Mouse (Mus musculus) MEL (cell line): ENCODE measurements around the gene Tgif1. TPM values are rescaled to one million over a fixed set of nuclear protein-coding genes. Genes with fewer than 3 reads are reported as not detected.

Experiments
- DNase-seq: peaks from one replicate; pipeline ENCODE4 v3.0.0; 2011; ENCODE audit warnings: low read depth, low spot score
- H3K27ac ChIP-seq: 2 replicates; pipeline ENCODE4 v1.5.1; 2012; ENCODE audit warnings: low read depth, mild to moderate bottlenecking, control low read depth, low read length, moderate library complexity; ENCODE audit not compliant: control insufficient read depth
- H3K27me3 ChIP-seq, 2 experiments: fragments of 150-350 bp in 1 of 2; sonication (generic) in 1 of 2; 2 replicates each; pipeline ENCODE4 v1.6.1; 2012; ENCODE audit warnings: low read length in 2 of 2, mild to moderate bottlenecking in 2 of 2, improper control_type of control experiment in 1 of 2, moderate library complexity in 1 of 2; ENCODE audit not compliant: insufficient read depth in 2 of 2, control insufficient read depth in 1 of 2
- H3K36me3 ChIP-seq, 2 experiments: 2 replicates each; pipeline ENCODE4 v1.6.1; 2012 to 2014; ENCODE audit warnings: low read length in 2 of 2, improper control_type of control experiment in 1 of 2, inconsistent platforms in 1 of 2, mild to moderate bottlenecking in 1 of 2; ENCODE audit not compliant: insufficient read depth in 2 of 2, control insufficient read depth in 1 of 2
- H3K4me1 ChIP-seq, 2 experiments: fragments of 150-350 bp in 1 of 2; sonication (generic) in 1 of 2; 2 replicates each; pipeline ENCODE4 v1.6.1; 2012; ENCODE audit warnings: low read length in 2 of 2, improper control_type of control experiment in 1 of 2, mild to moderate bottlenecking in 1 of 2; ENCODE audit not compliant: insufficient read depth in 2 of 2, control insufficient read depth in 1 of 2
- H3K4me3 ChIP-seq, 2 experiments: fragments of 150-350 bp in 1 of 2; sonication (generic) in 1 of 2; 2 replicates each; pipeline ENCODE4 v1.5.1; 2012; ENCODE audit warnings: low read depth in 2 of 2, low read length in 2 of 2, mild to moderate bottlenecking in 2 of 2, moderate library complexity in 2 of 2, control low read depth in 1 of 2, improper control_type of control experiment in 1 of 2; ENCODE audit not compliant: control insufficient read depth in 1 of 2, insufficient read depth in 1 of 2
- H3K79me2 ChIP-seq: 2 replicates; pipeline ENCODE4 v1.6.1; 2012; ENCODE audit warnings: mild to moderate bottlenecking, low read length, moderate library complexity; ENCODE audit not compliant: control insufficient read depth, poor library complexity, insufficient read depth
- H3K9ac ChIP-seq: 2 replicates; pipeline ENCODE4 v1.6.1; 2012; ENCODE audit warnings: low read depth, mild to moderate bottlenecking, control low read depth, low read length, moderate library complexity; ENCODE audit not compliant: control insufficient read depth, poor library complexity, severe bottlenecking
- H3K9me3 ChIP-seq: fragments of 150-350 bp; sonication (generic); replicated peaks from 2 replicates; pipeline ENCODE4 v1.6.1; 2012; ENCODE audit warnings: mild to moderate bottlenecking, low read length, improper control_type of control experiment, moderate library complexity; ENCODE audit not compliant: insufficient read depth
- BHLHE40 ChIP-seq: IDR thresholded peaks from 2 replicates; pipeline ENCODE4 v1.6.1; 2012; ENCODE audit warnings: low read depth, mild to moderate bottlenecking, inconsistent platforms, low read length, improper control_type of control experiment, borderline replicate concordance
- CHD1 ChIP-seq: IDR thresholded peaks from 2 replicates; pipeline ENCODE4 v1.6.1; 2012; ENCODE audit warnings: low read depth, mild to moderate bottlenecking, inconsistent platforms, low read length, improper control_type of control experiment
- CHD2 ChIP-seq: IDR thresholded peaks from 2 replicates; pipeline ENCODE4 v1.6.1; 2011; ENCODE audit warnings: low read length, improper control_type of control experiment
- CTCF ChIP-seq, 3 experiments: IDR thresholded peaks in 2 of 3; conservative IDR thresholded peaks in 1 of 3; 2 replicates each; pipeline ENCODE4 v1.5.1; 2011 to 2012; ENCODE audit warnings: low read length in 3 of 3, low read depth in 2 of 3, mild to moderate bottlenecking in 2 of 3, improper control_type of control experiment in 1 of 3, inconsistent platforms in 1 of 3, mixed read lengths in 1 of 3, moderate library complexity in 1 of 3; ENCODE audit not compliant: control insufficient read depth in 1 of 3, insufficient read depth in 1 of 3, poor library complexity in 1 of 3, severe bottlenecking in 1 of 3
- E2F4 ChIP-seq: IDR thresholded peaks from 2 replicates; pipeline ENCODE4 v1.6.1; 2011; ENCODE audit warnings: low read depth, low read length, improper control_type of control experiment, borderline replicate concordance
- ELF1 ChIP-seq: IDR thresholded peaks from 2 replicates; pipeline ENCODE4 v1.6.1; 2014; ENCODE audit warnings: low read depth, mild to moderate bottlenecking, inconsistent platforms, low read length, improper control_type of control experiment, moderate library complexity
- EP300 ChIP-seq, 2 experiments: IDR thresholded peaks; 2 replicates each; pipeline ENCODE4 v1.6.1; 2011; ENCODE audit warnings: improper control_type of control experiment in 2 of 2, low read length in 2 of 2, low read depth in 1 of 2, mild to moderate bottlenecking in 1 of 2
- ETS1 ChIP-seq: IDR thresholded peaks from 2 replicates; pipeline ENCODE4 v1.6.1; 2012; ENCODE audit warnings: low read depth, mild to moderate bottlenecking, inconsistent platforms, low read length, improper control_type of control experiment, moderate library complexity
- GATA1 ChIP-seq: IDR thresholded peaks from 2 replicates; pipeline ENCODE4 v1.6.1; 2011; ENCODE audit warnings: low read depth, low read length, improper control_type of control experiment
- HCFC1 ChIP-seq: IDR thresholded peaks from 2 replicates; pipeline ENCODE4 v1.6.1; 2012; ENCODE audit warnings: low read depth, mild to moderate bottlenecking, inconsistent platforms, low read length, improper control_type of control experiment, moderate library complexity
- JUND ChIP-seq: IDR thresholded peaks from 2 replicates; pipeline ENCODE4 v1.6.1; 2011; ENCODE audit warnings: low read depth, mild to moderate bottlenecking, improper control_type of control experiment, low read length
- KAT2A ChIP-seq: conservative IDR thresholded peaks from 2 replicates; pipeline ENCODE4 v1.6.1; 2012; ENCODE audit warnings: low read depth, low read length, improper control_type of control experiment, inconsistent platforms
- MAFK ChIP-seq: IDR thresholded peaks from 2 replicates; pipeline ENCODE4 v1.6.1; 2011; ENCODE audit warnings: low read depth, mild to moderate bottlenecking, low read length, improper control_type of control experiment, borderline replicate concordance
- MAX ChIP-seq: IDR thresholded peaks from 2 replicates; pipeline ENCODE4 v1.6.1; 2011; ENCODE audit warnings: low read length, improper control_type of control experiment
- MAZ ChIP-seq: IDR thresholded peaks from 2 replicates; pipeline ENCODE4 v1.6.1; 2012; ENCODE audit warnings: low read depth, mild to moderate bottlenecking, inconsistent platforms, low read length, improper control_type of control experiment
- MEF2A ChIP-seq: IDR thresholded peaks from 2 replicates; pipeline ENCODE4 v1.6.1; 2014; ENCODE audit warnings: low read depth, mild to moderate bottlenecking, inconsistent platforms, low read length, improper control_type of control experiment; ENCODE audit not compliant: poor library complexity, insufficient replicate concordance, severe bottlenecking; ENCODE audit errors: extremely low read depth
- MXI1 ChIP-seq: IDR thresholded peaks from 2 replicates; pipeline ENCODE4 v1.6.1; 2011; ENCODE audit warnings: mild to moderate bottlenecking, low read depth, low read length, improper control_type of control experiment
- MYB ChIP-seq: IDR thresholded peaks from 2 replicates; pipeline ENCODE4 v1.6.1; 2011; ENCODE audit warnings: mild to moderate bottlenecking, low read depth, low read length, improper control_type of control experiment
- MYC ChIP-seq: IDR thresholded peaks from 2 replicates; pipeline ENCODE4 v1.6.1; 2011; ENCODE audit warnings: low read depth, mild to moderate bottlenecking, low read length, improper control_type of control experiment, moderate library complexity
- NELFE ChIP-seq: IDR thresholded peaks from 2 replicates; pipeline ENCODE4 v1.6.1; 2011; ENCODE audit warnings: low read depth, low read length, improper control_type of control experiment
- NRF1 ChIP-seq: IDR thresholded peaks from 2 replicates; pipeline ENCODE4 v1.6.1; 2014; ENCODE audit warnings: low read depth, mild to moderate bottlenecking, inconsistent platforms, low read length, improper control_type of control experiment, moderate library complexity; ENCODE audit not compliant: poor library complexity, insufficient read depth, severe bottlenecking
- POLR2A ChIP-seq, 2 experiments: IDR thresholded peaks; 2 replicates each; pipeline ENCODE4 v1.6.1; 2011 to 2012; ENCODE audit warnings: low read length in 2 of 2, mild to moderate bottlenecking in 2 of 2, control low read depth in 1 of 2, improper control_type of control experiment in 1 of 2, low read depth in 1 of 2, moderate library complexity in 1 of 2; ENCODE audit not compliant: control insufficient read depth in 1 of 2, insufficient read depth in 1 of 2, poor library complexity in 1 of 2
- POLR2AphosphoS2 ChIP-seq: IDR thresholded peaks from 2 replicates; pipeline ENCODE4 v1.6.1; 2011; ENCODE audit warnings: low read length, improper control_type of control experiment
- POLR2AphosphoS5 ChIP-seq: IDR thresholded peaks from 2 replicates; pipeline ENCODE4 v1.6.1; 2012; ENCODE audit warnings: low read depth, borderline replicate concordance, mild to moderate bottlenecking, inconsistent platforms, low read length, moderate library complexity, mixed read lengths
- RAD21 ChIP-seq: IDR thresholded peaks from 2 replicates; pipeline ENCODE4 v1.6.1; 2011; ENCODE audit warnings: mild to moderate bottlenecking, low read depth, low read length, improper control_type of control experiment
- RCOR1 ChIP-seq: IDR thresholded peaks from 2 replicates; pipeline ENCODE4 v1.6.1; 2012; ENCODE audit warnings: low read depth, mild to moderate bottlenecking, inconsistent platforms, low read length, improper control_type of control experiment
- SIN3A ChIP-seq: IDR thresholded peaks from 2 replicates; pipeline ENCODE4 v1.6.1; 2012; ENCODE audit warnings: low read length, improper control_type of control experiment, inconsistent platforms
- SMC3 ChIP-seq: IDR thresholded peaks from 2 replicates; pipeline ENCODE4 v1.6.1; 2011; ENCODE audit warnings: low read depth, low read length, improper control_type of control experiment
- TAL1 ChIP-seq: IDR thresholded peaks from 2 replicates; pipeline ENCODE4 v1.6.1; 2012; ENCODE audit warnings: mild to moderate bottlenecking, inconsistent platforms, low read length, moderate library complexity, mixed read lengths
- TBP ChIP-seq: IDR thresholded peaks from 2 replicates; pipeline ENCODE4 v1.8.0; 2011; ENCODE audit warnings: low read depth, low read length, improper control_type of control experiment
- TCF12 ChIP-seq: IDR thresholded peaks from 2 replicates; pipeline ENCODE4 v1.6.1; 2014; ENCODE audit warnings: low read depth, mild to moderate bottlenecking, inconsistent platforms, low read length, improper control_type of control experiment, moderate library complexity
- UBTF ChIP-seq: IDR thresholded peaks from 2 replicates; pipeline ENCODE4 v1.6.1; 2012; ENCODE audit warnings: low read depth, mild to moderate bottlenecking, inconsistent platforms, low read length, improper control_type of control experiment, moderate library complexity, borderline replicate concordance; ENCODE audit not compliant: insufficient read depth
- USF1 ChIP-seq: IDR thresholded peaks from 2 replicates; pipeline ENCODE4 v1.6.1; 2014; ENCODE audit warnings: low read depth, mild to moderate bottlenecking, inconsistent platforms, low read length, improper control_type of control experiment, moderate library complexity
- USF2 ChIP-seq, 2 experiments: IDR thresholded peaks; 2 replicates each; pipeline ENCODE4 v1.6.1; 2011 to 2012; ENCODE audit warnings: improper control_type of control experiment in 2 of 2, low read length in 2 of 2, borderline replicate concordance in 1 of 2, inconsistent platforms in 1 of 2, low read depth in 1 of 2, mild to moderate bottlenecking in 1 of 2; ENCODE audit not compliant: insufficient read depth in 1 of 2
- ZC3H11A ChIP-seq: IDR thresholded peaks from 2 replicates; pipeline ENCODE4 v1.6.1; 2012; ENCODE audit warnings: low read depth, mild to moderate bottlenecking, inconsistent platforms, low read length, improper control_type of control experiment
- ZKSCAN1 ChIP-seq: IDR thresholded peaks from 2 replicates; pipeline ENCODE4 v1.6.1; 2012; ENCODE audit warnings: low read depth, mild to moderate bottlenecking, inconsistent platforms, low read length, improper control_type of control experiment, moderate library complexity
- ZMIZ1 ChIP-seq: IDR thresholded peaks from 2 replicates; pipeline ENCODE4 v1.6.1; 2012; ENCODE audit warnings: low read depth, mild to moderate bottlenecking, inconsistent platforms, low read length, improper control_type of control experiment, moderate library complexity
- ZNF384 ChIP-seq: IDR thresholded peaks from 2 replicates; pipeline ENCODE4 v1.6.1; 2012; ENCODE audit warnings: low read depth, mild to moderate bottlenecking, inconsistent platforms, low read length, improper control_type of control experiment
- polyA plus RNA-seq, 2 experiments: library from polyadenylated mRNA; stranded (reverse) in 1 of 2; unstranded in 1 of 2; fragments of >175 nt in 1 of 2; fragments of >200 nt in 1 of 2; gene quantifications; 2 replicates each; pipeline versions ENCODE4 v1.2.1 to v1.2.4; 2012; ENCODE audit warnings: low replicate concordance in 2 of 2, low read depth in 1 of 2; ENCODE audit not compliant: insufficient read length in 2 of 2, insufficient read depth in 1 of 2, missing spikeins in 1 of 2
- total RNA-seq: library from RNA; depleted of rRNA; stranded (reverse); fragments of 300-350 nt; gene quantifications from 2 replicates; pipeline ENCODE4 v1.2.3, GENCODE M21; 2012

Gene Tgif1
- total and polyA plus RNA-seq, 3 experiments: 9.1 to 29.5 TPM; not detected in 1

DNA sequence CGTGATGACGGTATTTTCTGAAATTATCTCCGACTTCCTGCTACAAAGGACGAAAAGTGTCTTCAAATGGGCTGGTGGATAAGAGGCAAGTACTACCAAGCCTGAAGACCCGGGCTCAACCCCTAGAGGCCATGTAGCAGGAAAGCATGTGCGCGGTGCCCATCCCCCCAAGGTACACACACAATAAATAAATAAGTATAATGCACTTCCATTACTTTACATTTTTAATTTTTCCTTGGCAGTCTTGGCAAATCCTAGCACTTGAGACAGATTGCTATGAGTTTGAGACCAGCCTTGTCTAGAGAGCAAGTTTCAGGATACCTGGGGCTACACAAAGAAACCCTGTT lies 20.4 kb upstream of the Tgif1 start:
- no peak for DNase-seq
- Histone ChIP-seq H3K27ac (peak overlapping the region; percentile 94), H3K27me3 (no peaks in the 10 kb centered on the region)
- TF ChIP-seq CHD1 (0 out of 2 replicates have a peak, but pooled peaks have one; percentile 50), POLR2AphosphoS5 (no peak), E2F4 (no peak), SIN3A (peak; percentile 4), UBTF (no peak), TAL1 (peak; percentile 17; the same call in 1 of the 2 replicates), NRF1 (no peak), POLR2AphosphoS2 (no peak), MAZ (no peak), RAD21 (no peak), RCOR1 (no peak), JUND (no peak), SMC3 (0 out of 2 replicates have a peak, but pooled peaks have one; percentile 11), TCF12 (no peak), ETS1 (no peak; the same call in 1 of the 2 replicates), ELF1 (no peak), MYC (peak; percentile 95), CTCF (IDR thresholded peaks at IDR 0.05 in 2 of 3, conservative IDR thresholded peaks at IDR 0.05 in 1 of 3; ENCODE audit: control insufficient read depth in 1 of 3, insufficient read depth in 1 of 3, low read depth in 2 of 3, low read length in 3 of 3, poor library complexity in 1 of 3, severe bottlenecking in 1 of 3) (no peak), POLR2A (IDR thresholded peaks at IDR 0.05; ENCODE audit: control insufficient read depth in 1 of 2, insufficient read depth in 1 of 2, low read depth in 1 of 2, low read length in 2 of 2, poor library complexity in 1 of 2) (no peak), ZC3H11A (no peak), ZNF384 (no peak), MXI1 (peak; percentile 74), HCFC1 (peak; percentile 5; the same call in 1 of the 2 replicates), ZMIZ1 (no peak), MAX (peak; percentile 81; the same call in 1 of the 2 replicates), USF2 (IDR thresholded peaks at IDR 0.05; ENCODE audit: borderline replicate concordance in 1 of 2, insufficient read depth in 1 of 2, low read depth in 1 of 2, low read length in 2 of 2) (no peak), BHLHE40 (no peak), USF1 (no peak), MEF2A (no peak), MYB (no peak), KAT2A (no peak), NELFE (no peak), TBP (no peak), MAFK (no peak), GATA1 (no peak), CHD2 (peak; percentile 68), ZKSCAN1 (no peak), EP300 (IDR thresholded peaks at IDR 0.05; ENCODE audit: low read depth in 1 of 2, low read length in 2 of 2) (peak in 1 of 2 experiments; percentile 69; a peak in 1 of 4 replicates)

More for the DNA sequence above, 20.4 kb upstream of the Tgif1 start:
- peaks cover 4% of the 10 kb centered on the region; the same call in 1 of the 2 replicates for H3K79me2 ChIP-seq
- H3K36me3 ChIP-seq: peaks cover 0 to 10% of the 10 kb centered on the region in 2 experiments; a peak in 2 of 4 replicates
- no peaks in the 10 kb centered on the region for H3K9me3 ChIP-seq
- H3K4me1 ChIP-seq: peaks cover 0 to 19% of the 10 kb centered on the region in 2 experiments; a peak in 1 of 4 replicates
- peak overlapping the region; percentile 57 for H3K9ac ChIP-seq
- H3K4me3 ChIP-seq: peak overlapping the region; percentile 36 to 45
